Mouse (Mus musculus) MEL (cell line): ENCODE measurements around the gene Dusp23. TPM values are rescaled to one million over a fixed set of nuclear protein-coding genes. Genes with fewer than 3 reads are reported as not detected.

ENCODE experiments used
- DNase-seq: peaks from one replicate; pipeline ENCODE4 v3.0.0; 2011; ENCODE audit warnings: low read depth, low spot score
- H3K27ac ChIP-seq: 2 replicates; pipeline ENCODE4 v1.5.1; 2012; ENCODE audit warnings: low read depth, mild to moderate bottlenecking, control low read depth, low read length, moderate library complexity; ENCODE audit not compliant: control insufficient read depth
- H3K27me3 ChIP-seq, 2 experiments: fragments of 150-350 bp in 1 of 2; sonication (generic) in 1 of 2; 2 replicates each; pipeline ENCODE4 v1.6.1; 2012; ENCODE audit warnings: low read length in 2 of 2, mild to moderate bottlenecking in 2 of 2, improper control_type of control experiment in 1 of 2, moderate library complexity in 1 of 2; ENCODE audit not compliant: insufficient read depth in 2 of 2, control insufficient read depth in 1 of 2
- H3K36me3 ChIP-seq, 2 experiments: 2 replicates each; pipeline ENCODE4 v1.6.1; 2012 to 2014; ENCODE audit warnings: low read length in 2 of 2, improper control_type of control experiment in 1 of 2, inconsistent platforms in 1 of 2, mild to moderate bottlenecking in 1 of 2; ENCODE audit not compliant: insufficient read depth in 2 of 2, control insufficient read depth in 1 of 2
- H3K4me1 ChIP-seq, 2 experiments: fragments of 150-350 bp in 1 of 2; sonication (generic) in 1 of 2; 2 replicates each; pipeline ENCODE4 v1.6.1; 2012; ENCODE audit warnings: low read length in 2 of 2, improper control_type of control experiment in 1 of 2, mild to moderate bottlenecking in 1 of 2; ENCODE audit not compliant: insufficient read depth in 2 of 2, control insufficient read depth in 1 of 2
- H3K4me3 ChIP-seq, 2 experiments: fragments of 150-350 bp in 1 of 2; sonication (generic) in 1 of 2; 2 replicates each; pipeline ENCODE4 v1.5.1; 2012; ENCODE audit warnings: low read depth in 2 of 2, low read length in 2 of 2, mild to moderate bottlenecking in 2 of 2, moderate library complexity in 2 of 2, control low read depth in 1 of 2, improper control_type of control experiment in 1 of 2; ENCODE audit not compliant: control insufficient read depth in 1 of 2, insufficient read depth in 1 of 2
- H3K79me2 ChIP-seq: 2 replicates; pipeline ENCODE4 v1.6.1; 2012; ENCODE audit warnings: mild to moderate bottlenecking, low read length, moderate library complexity; ENCODE audit not compliant: control insufficient read depth, poor library complexity, insufficient read depth
- H3K9ac ChIP-seq: 2 replicates; pipeline ENCODE4 v1.6.1; 2012; ENCODE audit warnings: low read depth, mild to moderate bottlenecking, control low read depth, low read length, moderate library complexity; ENCODE audit not compliant: control insufficient read depth, poor library complexity, severe bottlenecking
- H3K9me3 ChIP-seq: fragments of 150-350 bp; sonication (generic); replicated peaks from 2 replicates; pipeline ENCODE4 v1.6.1; 2012; ENCODE audit warnings: mild to moderate bottlenecking, low read length, improper control_type of control experiment, moderate library complexity; ENCODE audit not compliant: insufficient read depth
- BHLHE40 ChIP-seq: IDR thresholded peaks from 2 replicates; pipeline ENCODE4 v1.6.1; 2012; ENCODE audit warnings: low read depth, mild to moderate bottlenecking, inconsistent platforms, low read length, improper control_type of control experiment, borderline replicate concordance
- CHD1 ChIP-seq: IDR thresholded peaks from 2 replicates; pipeline ENCODE4 v1.6.1; 2012; ENCODE audit warnings: low read depth, mild to moderate bottlenecking, inconsistent platforms, low read length, improper control_type of control experiment
- CTCF ChIP-seq, 3 experiments: IDR thresholded peaks in 2 of 3; conservative IDR thresholded peaks in 1 of 3; 2 replicates each; pipeline ENCODE4 v1.5.1; 2011 to 2012; ENCODE audit warnings: low read length in 3 of 3, low read depth in 2 of 3, mild to moderate bottlenecking in 2 of 3, improper control_type of control experiment in 1 of 3, inconsistent platforms in 1 of 3, mixed read lengths in 1 of 3, moderate library complexity in 1 of 3; ENCODE audit not compliant: control insufficient read depth in 1 of 3, insufficient read depth in 1 of 3, poor library complexity in 1 of 3, severe bottlenecking in 1 of 3
- E2F4 ChIP-seq: IDR thresholded peaks from 2 replicates; pipeline ENCODE4 v1.6.1; 2011; ENCODE audit warnings: low read depth, low read length, improper control_type of control experiment, borderline replicate concordance
- ELF1 ChIP-seq: IDR thresholded peaks from 2 replicates; pipeline ENCODE4 v1.6.1; 2014; ENCODE audit warnings: low read depth, mild to moderate bottlenecking, inconsistent platforms, low read length, improper control_type of control experiment, moderate library complexity
- HCFC1 ChIP-seq: IDR thresholded peaks from 2 replicates; pipeline ENCODE4 v1.6.1; 2012; ENCODE audit warnings: low read depth, mild to moderate bottlenecking, inconsistent platforms, low read length, improper control_type of control experiment, moderate library complexity
- JUND ChIP-seq: IDR thresholded peaks from 2 replicates; pipeline ENCODE4 v1.6.1; 2011; ENCODE audit warnings: low read depth, mild to moderate bottlenecking, improper control_type of control experiment, low read length
- KAT2A ChIP-seq: conservative IDR thresholded peaks from 2 replicates; pipeline ENCODE4 v1.6.1; 2012; ENCODE audit warnings: low read depth, low read length, improper control_type of control experiment, inconsistent platforms
- MAFK ChIP-seq: IDR thresholded peaks from 2 replicates; pipeline ENCODE4 v1.6.1; 2011; ENCODE audit warnings: low read depth, mild to moderate bottlenecking, low read length, improper control_type of control experiment, borderline replicate concordance
- MAX ChIP-seq: IDR thresholded peaks from 2 replicates; pipeline ENCODE4 v1.6.1; 2011; ENCODE audit warnings: low read length, improper control_type of control experiment
- MAZ ChIP-seq: IDR thresholded peaks from 2 replicates; pipeline ENCODE4 v1.6.1; 2012; ENCODE audit warnings: low read depth, mild to moderate bottlenecking, inconsistent platforms, low read length, improper control_type of control experiment
- MXI1 ChIP-seq: IDR thresholded peaks from 2 replicates; pipeline ENCODE4 v1.6.1; 2011; ENCODE audit warnings: mild to moderate bottlenecking, low read depth, low read length, improper control_type of control experiment
- MYB ChIP-seq: IDR thresholded peaks from 2 replicates; pipeline ENCODE4 v1.6.1; 2011; ENCODE audit warnings: mild to moderate bottlenecking, low read depth, low read length, improper control_type of control experiment
- MYC ChIP-seq: IDR thresholded peaks from 2 replicates; pipeline ENCODE4 v1.6.1; 2011; ENCODE audit warnings: low read depth, mild to moderate bottlenecking, low read length, improper control_type of control experiment, moderate library complexity
- POLR2A ChIP-seq, 2 experiments: IDR thresholded peaks; 2 replicates each; pipeline ENCODE4 v1.6.1; 2011 to 2012; ENCODE audit warnings: low read length in 2 of 2, mild to moderate bottlenecking in 2 of 2, control low read depth in 1 of 2, improper control_type of control experiment in 1 of 2, low read depth in 1 of 2, moderate library complexity in 1 of 2; ENCODE audit not compliant: control insufficient read depth in 1 of 2, insufficient read depth in 1 of 2, poor library complexity in 1 of 2
- POLR2AphosphoS2 ChIP-seq: IDR thresholded peaks from 2 replicates; pipeline ENCODE4 v1.6.1; 2011; ENCODE audit warnings: low read length, improper control_type of control experiment
- RAD21 ChIP-seq: IDR thresholded peaks from 2 replicates; pipeline ENCODE4 v1.6.1; 2011; ENCODE audit warnings: mild to moderate bottlenecking, low read depth, low read length, improper control_type of control experiment
- RCOR1 ChIP-seq: IDR thresholded peaks from 2 replicates; pipeline ENCODE4 v1.6.1; 2012; ENCODE audit warnings: low read depth, mild to moderate bottlenecking, inconsistent platforms, low read length, improper control_type of control experiment
- SMC3 ChIP-seq: IDR thresholded peaks from 2 replicates; pipeline ENCODE4 v1.6.1; 2011; ENCODE audit warnings: low read depth, low read length, improper control_type of control experiment
- TAL1 ChIP-seq: IDR thresholded peaks from 2 replicates; pipeline ENCODE4 v1.6.1; 2012; ENCODE audit warnings: mild to moderate bottlenecking, inconsistent platforms, low read length, moderate library complexity, mixed read lengths
- UBTF ChIP-seq: IDR thresholded peaks from 2 replicates; pipeline ENCODE4 v1.6.1; 2012; ENCODE audit warnings: low read depth, mild to moderate bottlenecking, inconsistent platforms, low read length, improper control_type of control experiment, moderate library complexity, borderline replicate concordance; ENCODE audit not compliant: insufficient read depth
- ZKSCAN1 ChIP-seq: IDR thresholded peaks from 2 replicates; pipeline ENCODE4 v1.6.1; 2012; ENCODE audit warnings: low read depth, mild to moderate bottlenecking, inconsistent platforms, low read length, improper control_type of control experiment, moderate library complexity
- ZMIZ1 ChIP-seq: IDR thresholded peaks from 2 replicates; pipeline ENCODE4 v1.6.1; 2012; ENCODE audit warnings: low read depth, mild to moderate bottlenecking, inconsistent platforms, low read length, improper control_type of control experiment, moderate library complexity
- ZNF384 ChIP-seq: IDR thresholded peaks from 2 replicates; pipeline ENCODE4 v1.6.1; 2012; ENCODE audit warnings: low read depth, mild to moderate bottlenecking, inconsistent platforms, low read length, improper control_type of control experiment
- polyA plus RNA-seq, 2 experiments: library from polyadenylated mRNA; stranded (reverse) in 1 of 2; unstranded in 1 of 2; fragments of >175 nt in 1 of 2; fragments of >200 nt in 1 of 2; gene quantifications; 2 replicates each; pipeline versions ENCODE4 v1.2.1 to v1.2.4; 2012; ENCODE audit warnings: low replicate concordance in 2 of 2, low read depth in 1 of 2; ENCODE audit not compliant: insufficient read length in 2 of 2, insufficient read depth in 1 of 2, missing spikeins in 1 of 2
- total RNA-seq: library from RNA; depleted of rRNA; stranded (reverse); fragments of 300-350 nt; gene quantifications from 2 replicates; pipeline ENCODE4 v1.2.3, GENCODE M21; 2012

The Dusp23 gene
- total and polyA plus RNA-seq, 3 experiments: 0.54 to 2.5 TPM; not detected in 1

GRCm38 (mm10) chr1:172634136-172634535, 1.4 kb upstream of the Dusp23 start:
- no peak overlapping the region for H3K4me3 ChIP-seq
- no peaks in the 10 kb centered on the region for H3K36me3 ChIP-seq
- no peaks in the 10 kb centered on the region; a peak in 1 of 4 replicates for H3K4me1 ChIP-seq
- DNase-seq: no peak
- H3K9ac ChIP-seq: no peak overlapping the region
- H3K79me2 ChIP-seq: no peaks in the 10 kb centered on the region
- H3K9me3 ChIP-seq: no peaks in the 10 kb centered on the region
- H3K27me3 ChIP-seq: peaks cover 2 to 4% of the 10 kb centered on the region in 2 experiments; a peak in 3 of 4 replicates
- no peak overlapping the region for H3K27ac ChIP-seq
- TF ChIP-seq ZKSCAN1 (no peak), UBTF (no peak), MAX (no peak), RCOR1 (no peak), E2F4 (no peak), ZNF384 (no peak), MAFK (no peak), POLR2AphosphoS2 (no peak), JUND (no peak), MYB (no peak), KAT2A (no peak), CTCF (IDR thresholded peaks at IDR 0.05 in 2 of 3, conservative IDR thresholded peaks at IDR 0.05 in 1 of 3; ENCODE audit: control insufficient read depth in 1 of 3, insufficient read depth in 1 of 3, low read depth in 2 of 3, low read length in 3 of 3, poor library complexity in 1 of 3, severe bottlenecking in 1 of 3) (no peak), ELF1 (no peak), MAZ (no peak), ZMIZ1 (no peak), HCFC1 (no peak), RAD21 (no peak)

GRCm38 (mm10) chr1:172631721-172632120, 1.0 kb downstream of the Dusp23 start:
- H3K27ac ChIP-seq: no peak overlapping the region
- no peaks in the 10 kb centered on the region; a peak in 1 of 4 replicates for H3K4me1 ChIP-seq
- no peak overlapping the region for H3K9ac ChIP-seq
- H3K4me3 ChIP-seq: no peak overlapping the region
- TF ChIP-seq ZNF384 (no peak), E2F4 (no peak), CTCF (IDR thresholded peaks at IDR 0.05 in 2 of 3, conservative IDR thresholded peaks at IDR 0.05 in 1 of 3; ENCODE audit: control insufficient read depth in 1 of 3, insufficient read depth in 1 of 3, low read depth in 2 of 3, low read length in 3 of 3, poor library complexity in 1 of 3, severe bottlenecking in 1 of 3) (no peak), TAL1 (no peak), MAZ (no peak), RCOR1 (no peak), POLR2A (IDR thresholded peaks at IDR 0.05; ENCODE audit: control insufficient read depth in 1 of 2, insufficient read depth in 1 of 2, low read depth in 1 of 2, low read length in 2 of 2, poor library complexity in 1 of 2) (no peak), MYC (no peak), JUND (no peak), MAX (no peak), UBTF (no peak), KAT2A (no peak), SMC3 (no peak), BHLHE40 (no peak), CHD1 (no peak), MXI1 (no peak), MYB (no peak)
- H3K79me2 ChIP-seq: no peaks in the 10 kb centered on the region
- no peaks in the 10 kb centered on the region for H3K9me3 ChIP-seq
- DNase-seq: peak; percentile 13
- no peaks in the 10 kb centered on the region for H3K36me3 ChIP-seq
- H3K27me3 ChIP-seq: peaks cover 0 to 2% of the 10 kb centered on the region in 2 experiments; a peak in 1 of 4 replicates
